Mouse (Mus musculus): ENCODE results near the gene Ptgdr2.

DNA sequence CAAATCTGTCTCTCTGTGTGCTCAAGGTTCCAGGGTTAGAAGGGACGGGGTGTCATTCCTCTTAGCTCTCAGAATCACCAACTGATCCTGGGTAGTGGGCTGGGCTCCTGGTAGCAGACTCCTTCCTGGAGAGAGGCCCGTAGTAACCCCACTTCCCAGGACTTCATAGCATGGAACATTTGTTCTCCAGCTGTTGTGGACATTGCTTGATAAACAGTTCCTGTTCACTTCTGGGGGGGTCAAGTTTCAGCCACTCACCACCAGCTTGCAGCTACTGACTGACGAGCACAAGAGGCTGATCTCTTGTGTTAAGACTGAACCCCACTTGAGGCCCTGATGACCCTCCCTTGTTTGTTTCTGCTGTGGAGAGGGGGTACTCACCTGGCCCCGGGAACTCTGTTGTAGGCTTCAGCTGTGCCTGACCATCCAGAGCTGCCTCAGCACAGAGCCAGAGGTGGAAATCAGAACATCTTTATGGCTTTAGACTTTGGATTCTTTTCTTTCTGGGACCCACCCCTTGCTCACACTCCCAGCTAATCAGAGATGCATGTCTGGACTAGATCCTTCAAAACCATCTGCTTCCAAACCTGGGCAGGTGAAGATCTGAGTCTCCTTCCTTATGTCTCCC, 37.4 kb downstream of the Ptgdr2 start, which contains the start of gene Ms4a10:
- no peak for TF ChIP-seq CTCF (IDR thresholded peaks at IDR 0.05; ENCODE audit: low read depth)
- TF ChIP-seq EP300 (IDR thresholded peaks at IDR 0.05; ENCODE audit: low read depth) = no peak

All from liver, embryonic 14.5 days (tissue).